Comparison of ENCODE assay signal across 1 mouse cellular context in genomic region chr9:100544948-100545714, GRCm38 (mm10).
TF ChIP-seq lines count a peak whose summit lies in the region.

No protein-coding gene starts in this region.

TF ChIP-seq in MEL, 35 proteins besides CTCF, POLR2A, EP300 and RAD21 (continued from another document):
- TF ChIP-seq BHLHE40 (IDR thresholded peaks at IDR 0.05; ENCODE audit: borderline replicate concordance, low read depth, low read length) (no peak), ZMIZ1 (IDR thresholded peaks at IDR 0.05; ENCODE audit: low read depth, low read length) (no peak), RCOR1 (IDR thresholded peaks at IDR 0.05; ENCODE audit: low read depth, low read length) (no peak), ZKSCAN1 (IDR thresholded peaks at IDR 0.05; ENCODE audit: low read depth, low read length) (no peak), NRF1 (IDR thresholded peaks at IDR 0.05; ENCODE audit: insufficient read depth, low read depth, low read length, poor library complexity, severe bottlenecking) (no peak), KAT2A (conservative IDR thresholded peaks at IDR 0.05; ENCODE audit: low read depth, low read length) (no peak), USF2 (IDR thresholded peaks at IDR 0.05; ENCODE audit: borderline replicate concordance in 1 of 2, insufficient read depth in 1 of 2, low read depth in 1 of 2, low read length in 2 of 2) (no peak)
